Mouse (Mus musculus) layer of hippocampus, adult 6 months (tissue): Measurements from ENCODE around the gene Ccr1. TPM values are rescaled to one million over a fixed set of nuclear protein-coding genes. Genes with fewer than 3 reads are reported as not detected.

ENCODE experiments used
- long read RNA-seq, 2 experiments: library from polyadenylated mRNA; unstranded; transcript quantifications; one replicate each; pipeline ENCODE4 v2.0.0; 2019 to 2020
- polyA plus RNA-seq: library from polyadenylated mRNA; unstranded; fragments of <200 nt; fragmentation: Nextera tagmentation; gene quantifications from 2 replicates; pipeline ENCODE4 v1.2.3, GENCODE M21; 2021

Gene Ccr1
- polyA plus RNA-seq, result 0.05 and 0.11 TPM in 2 replicates
- long read RNA-seq, experiment 1, partial matches to known transcripts, result 0 of 1 reads
- long read RNA-seq, experiment 1, other reads (novel, unspliced or antisense), result 1 of 1 reads
- long read RNA-seq, experiment 2, result 0 reads

GRCm38 (mm10) chr9:123968290-123968912 is at the start of gene Ccr1:
Ccr1 (minus strand) TSS chr9:123968692.

GRCm38 (mm10) chr9:123978308-123978707 is 9.8 kb upstream of the Ccr1 start, which contains the start of gene Ccr1l1:
Ccr1l1 (minus strand) TSS chr9:123978408.

Other genes with a start within 250 kb of the Ccr1 start
- 0.16 TPM in 1 of 2 replicates, not detected in the other for gene Cxcr6, start 162.2 kb downstream of the Ccr1 start, polyA plus RNA-seq
- gene Fyco1, start 116.8 kb downstream of the Ccr1 start, polyA plus RNA-seq, result 5.0 and 7.6 TPM in 2 replicates
- not detected in 2 replicates for gene Xcr1, start 106.7 kb downstream of the Ccr1 start, polyA plus RNA-seq
- gene Ccr1l1, start 9.7 kb upstream of the Ccr1 start, polyA plus RNA-seq, result not detected in 2 replicates
- gene Ccr3, start 53.3 kb upstream of the Ccr1 start, polyA plus RNA-seq, result not detected in 2 replicates
- gene Ccr2, start 133.3 kb upstream of the Ccr1 start, polyA plus RNA-seq, result 0.04 TPM in 2 replicates
- 3.6 and 5.4 TPM in 2 replicates for gene Ccr5, start 152.9 kb upstream of the Ccr1 start, polyA plus RNA-seq